Mouse (Mus musculus) liver, embryonic 14.5 days (tissue): ENCODE data around the gene Nkapd1. TPM values are rescaled to one million over a fixed set of nuclear protein-coding genes. Genes with fewer than 3 reads are reported as not detected.

Source experiments
- ATAC-seq: fragments of 200-750 bp; cut with Nextera tagmentation; 2 replicates; pipeline ENCODE4 v1.8.0; 2017; ENCODE audit warnings: moderate number of reproducible peaks, mild to moderate bottlenecking, moderate library complexity; ENCODE audit not compliant: insufficient read depth
- DNase-seq, 3 experiments: peaks; one replicate each; pipeline ENCODE4 v3.0.0-alpha.2; 2012 to 2013; ENCODE audit warnings: low read depth in 3 of 3, low spot score in 3 of 3
- H3K27ac ChIP-seq: fragments of 300-500 bp; sonication (generic); 2 replicates; pipeline ENCODE4 v1.5.1; 2014; ENCODE audit warnings: moderate library complexity, mild to moderate bottlenecking, control low read depth, inconsistent platforms
- H3K27me3 ChIP-seq: fragments of 300-500 bp; sonication (generic); 2 replicates; pipeline ENCODE4 v1.6.1; 2014; ENCODE audit warnings: mild to moderate bottlenecking, low read length, moderate library complexity; ENCODE audit not compliant: control insufficient read depth, insufficient read depth
- H3K36me3 ChIP-seq: fragments of 300-500 bp; sonication (generic); replicated peaks from 2 replicates; pipeline ENCODE4 v1.6.1; 2014; ENCODE audit warnings: low read depth; ENCODE audit not compliant: control insufficient read depth, insufficient read depth
- H3K4me1 ChIP-seq, 2 experiments: fragments of 200-500 bp in 1 of 2; fragments of 300-500 bp in 1 of 2; sonication (generic) in 1 of 2; replicated peaks; 2 replicates each; pipeline ENCODE4 v1.6.1; 2012 to 2014; ENCODE audit warnings: antibody characterized with exemption in 1 of 2, inconsistent platforms in 1 of 2, low read length in 1 of 2; ENCODE audit not compliant: control insufficient read depth in 2 of 2, insufficient read depth in 2 of 2
- H3K4me2 ChIP-seq: fragments of 300-500 bp; sonication (generic); 2 replicates; pipeline ENCODE4 v1.6.1; 2014; ENCODE audit warnings: low read depth, mild to moderate bottlenecking, control low read depth, moderate library complexity
- H3K4me3 ChIP-seq, 2 experiments: fragments of 200-500 bp in 1 of 2; fragments of 300-500 bp in 1 of 2; sonication (generic) in 1 of 2; 2 replicates each; pipeline ENCODE4 v1.5.1; 2012 to 2014; ENCODE audit warnings: low read depth in 2 of 2, low read length in 2 of 2, mild to moderate bottlenecking in 2 of 2, control low read depth in 1 of 2, inconsistent platforms in 1 of 2, moderate library complexity in 1 of 2; ENCODE audit not compliant: insufficient read depth in 1 of 2
- H3K9ac ChIP-seq: fragments of 300-500 bp; sonication (generic); replicated peaks from 2 replicates; pipeline ENCODE4 v1.6.1; 2014; ENCODE audit warnings: mild to moderate bottlenecking, control low read depth, moderate library complexity
- H3K9me3 ChIP-seq: fragments of 300-500 bp; sonication (generic); 2 replicates; pipeline ENCODE4 v1.6.1; 2016; ENCODE audit warnings: low read length, mixed read lengths; ENCODE audit not compliant: control insufficient read depth
- CTCF ChIP-seq: IDR thresholded peaks from 2 replicates; pipeline ENCODE4 v1.5.1; 2016; ENCODE audit warnings: antibody characterized with exemption, low read depth, control low read depth
- EP300 ChIP-seq: IDR thresholded peaks from 2 replicates; pipeline ENCODE4 v1.6.1; 2016; ENCODE audit warnings: antibody characterized with exemption, low read depth
- WGBS: fragments of 180-500 bp; shearing (Covaris S2); extraction: QIAGEN DNeasy Blood & Tissue Kit; methylation state at CpG from one replicate; pipeline ENCODE4 v1.1.7; 2014; ENCODE audit not compliant: insufficient replicate concordance; 5-methylcytosine and 5-hydroxymethylcytosine counted together
- polyA plus RNA-seq, 2 experiments: library from polyadenylated mRNA; depleted of rRNA in 1 of 2; stranded (reverse) in 1 of 2; unstranded in 1 of 2; fragments of >200 nt; fragmentation: Nextera tagmentation in 1 of 2; extraction: Ambion mirVana in 1 of 2; gene quantifications; 2 replicates each; pipeline versions ENCODE4 v1.2.1 to v1.2.3; 2012 to 2014

The Nkapd1 gene
- polyA plus RNA-seq, 2 experiments = 4.7 to 7.3 TPM

GRCm38 (mm10) chr9:50659392-50660217 lies 42.3 kb upstream of the Nkapd1 start, which contains the start of gene Dlat:
Gene Dlat, minus strand, starts transcription at chr9:50659780.
- Histone ChIP-seq H3K27me3 (no peaks in the 10 kb centered on the region), H3K4me2 (peak within 1 kb of the TSS; percentile 78), H3K4me1 (peaks cover 0 to 9% of the 10 kb centered on the region in 2 experiments; a peak in 2 of 4 replicates), H3K4me3 (peak within 1 kb of the TSS; percentile 80 to 94), H3K9me3 (no peaks in the 10 kb centered on the region), H3K9ac (peak within 1 kb of the TSS; percentile 90), H3K36me3 (no peaks in the 10 kb centered on the region), H3K27ac (peak within 1 kb of the TSS; percentile 28; the same call in 1 of the 2 replicates)
- DNase-seq (peak; percentile 60 to 71 (median 66)), ATAC-seq (peak; percentile 92)
- TF ChIP-seq CTCF = no peak
- TF ChIP-seq EP300 = no peak
- WGBS = under 1% methylated on average over 63 of the region's 63 CpGs

DNA sequence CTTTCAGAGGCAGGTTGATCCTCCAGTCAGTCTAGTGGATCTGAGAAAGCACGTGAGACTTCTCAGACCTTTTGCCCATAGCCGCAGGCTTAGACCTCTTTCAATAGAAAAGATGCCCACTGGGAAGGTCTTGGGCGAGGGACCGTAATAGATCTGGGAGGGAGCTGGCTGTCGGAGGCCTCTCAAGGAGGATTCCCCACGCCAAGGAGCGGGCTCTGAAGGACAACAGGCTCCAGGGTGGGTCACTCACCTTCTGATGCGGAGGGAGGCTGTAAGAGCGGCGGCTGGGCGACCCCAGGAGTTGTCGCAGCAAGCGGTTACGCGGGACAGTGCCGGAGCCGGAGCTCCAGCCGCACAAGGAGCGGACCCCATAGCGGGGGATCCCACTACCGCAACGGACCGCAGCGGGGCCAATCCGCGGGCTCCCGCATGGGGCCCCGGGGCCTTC lies 41.7 kb upstream of the Nkapd1 start:
- H3K36me3 ChIP-seq = no peaks in the 10 kb centered on the region
- ATAC-seq = peak; percentile 49
- no peaks in the 10 kb centered on the region for H3K27me3 ChIP-seq
- peak overlapping the region; percentile 78 for H3K4me2 ChIP-seq
- peak overlapping the region; percentile 28; the same call in 1 of the 2 replicates for H3K27ac ChIP-seq
- H3K4me1 ChIP-seq = peaks cover 0 to 9% of the 10 kb centered on the region in 2 experiments; a peak in 2 of 4 replicates
- H3K4me3 ChIP-seq = peak overlapping the region; percentile 80 to 94
- TF ChIP-seq EP300 = no peak
- TF ChIP-seq CTCF = no peak
- H3K9ac ChIP-seq = peak overlapping the region; percentile 90
- DNase-seq = no peak
- H3K9me3 ChIP-seq = no peaks in the 10 kb centered on the region
- under 1% methylated on average over 28 of the region's 28 CpGs for WGBS

- peak overlapping the region; percentile 80 to 94 for H3K4me3 ChIP-seq
- DNase-seq (no peak), ATAC-seq (no peak)
- H3K9me3 ChIP-seq = no peaks in the 10 kb centered on the region
- 14% methylated on average over 5 of the region's 5 CpGs for WGBS
- H3K4me1 ChIP-seq = peaks cover 0 to 9% of the 10 kb centered on the region in 2 experiments; a peak in 2 of 4 replicates
- peak overlapping the region; percentile 78 for H3K4me2 ChIP-seq
- H3K36me3 ChIP-seq = peaks cover under 1% of the 10 kb centered on the region
- peak overlapping the region; percentile 90 for H3K9ac ChIP-seq
- no peaks in the 10 kb centered on the region for H3K27me3 ChIP-seq
- TF ChIP-seq EP300 (no peak), CTCF (no peak)
- no peak overlapping the region for H3K27ac ChIP-seq
Observed at GRCm38 (mm10) chr9:50658391-50658790, 41.1 kb upstream of the Nkapd1 start.

GRCm38 (mm10) chr9:50650503-50650902 lies 33.2 kb upstream of the Nkapd1 start:
- no peak overlapping the region for H3K9ac ChIP-seq
- peak overlapping the region; percentile 13 for H3K4me2 ChIP-seq
- H3K4me1 ChIP-seq = peaks cover 6 to 8% of the 10 kb centered on the region in 2 experiments
- no peak overlapping the region for H3K4me3 ChIP-seq
- H3K9me3 ChIP-seq = no peaks in the 10 kb centered on the region
- 51% methylated on average over 10 of the region's 10 CpGs for WGBS
- H3K27ac ChIP-seq = no peak overlapping the region; the same call in 1 of the 2 replicates
- peaks cover 29% of the 10 kb centered on the region for H3K36me3 ChIP-seq
- peak in 1 of 3 experiments; percentile 46 for DNase-seq
- no peak for TF ChIP-seq CTCF
- TF ChIP-seq EP300 = no peak
- H3K27me3 ChIP-seq = no peaks in the 10 kb centered on the region
- peak; percentile 82 for ATAC-seq

DNA sequence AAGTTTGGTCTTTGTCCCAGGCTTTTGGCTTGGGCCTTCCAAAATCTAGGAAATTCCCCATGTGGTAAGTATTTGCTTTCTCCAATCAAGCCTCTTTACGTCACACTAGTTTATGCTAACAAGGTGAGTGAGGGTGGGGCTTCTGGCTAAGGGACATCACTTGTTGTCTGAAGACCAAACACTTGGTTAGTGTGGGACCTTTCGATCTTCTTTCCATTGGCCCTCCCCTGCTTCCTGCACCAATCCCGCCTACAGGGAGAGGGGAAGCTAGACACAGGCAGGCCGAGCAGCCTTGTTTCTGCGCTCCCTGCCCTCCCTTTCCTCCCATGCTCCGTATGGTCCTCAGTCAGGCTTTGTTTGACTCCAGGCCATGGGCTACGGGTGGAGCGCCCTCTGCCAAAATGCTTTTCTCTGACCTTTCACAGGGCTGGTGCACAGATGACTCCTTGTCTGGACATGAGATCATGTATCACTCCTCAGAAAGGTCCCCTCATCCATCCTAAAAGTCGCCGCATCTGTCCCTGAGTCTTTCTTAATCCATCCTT lies 29.6 kb upstream of the Nkapd1 start:
- no peaks in the 10 kb centered on the region for H3K9me3 ChIP-seq
- no peak overlapping the region for H3K9ac ChIP-seq
- no peak overlapping the region for H3K27ac ChIP-seq
- 78% methylated on average over 10 of the region's 10 CpGs for WGBS
- H3K27me3 ChIP-seq = no peaks in the 10 kb centered on the region
- H3K4me3 ChIP-seq = no peak overlapping the region
- ATAC-seq = no peak
- no peak overlapping the region for H3K4me2 ChIP-seq
- no peak for TF ChIP-seq CTCF
- no peak for TF ChIP-seq EP300
- peaks cover 47% of the 10 kb centered on the region for H3K36me3 ChIP-seq
- DNase-seq = no peak
- peaks cover 6 to 8% of the 10 kb centered on the region in 2 experiments for H3K4me1 ChIP-seq
